Mouse (Mus musculus): Measurements from ENCODE around the gene Olfr1284. TPM values are rescaled to one million over a fixed set of nuclear protein-coding genes. Genes with fewer than 3 reads are reported as not detected.
"Not testable (repeated sequence)": the region's sequence is repeated elsewhere in the genome, so short reads cannot be mapped to it uniquely, and the experiment has no call there.

The Olfr1284 gene
- polyA plus RNA-seq (2015; fragmentation: Nextera tagmentation; extraction: Ambion mirVana), result not detected in 2 replicates

DNA sequence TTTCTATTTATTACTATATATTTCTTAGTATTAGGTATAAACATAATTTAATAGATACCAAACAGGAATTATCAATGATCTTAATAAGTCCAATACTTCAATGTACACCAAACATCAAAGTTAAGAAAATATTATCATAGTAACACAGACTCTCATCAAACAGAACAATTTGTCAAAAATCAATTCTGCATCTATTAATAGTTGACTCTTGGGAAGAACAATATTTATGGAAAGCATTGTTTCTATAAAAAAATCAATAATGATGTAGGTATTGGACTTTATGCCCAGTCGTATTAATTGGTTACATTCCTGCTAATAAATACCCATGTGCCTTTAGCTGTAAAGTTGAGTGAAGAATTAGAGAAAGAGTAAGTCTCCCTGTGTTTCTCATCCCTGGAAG lies at the start of gene Olfr1284:
Gene Olfr1284 (plus strand): TSS at position 301 of the 400 bp plus-strand sequence.
- no peak within 1 kb of the TSS for H3K4me2 ChIP-seq (ENCODE audit: low read depth, low read length)
- H3K27me3 ChIP-seq (replicated peaks; ENCODE audit: control insufficient read depth, insufficient read depth, low read length), result no peaks in the 10 kb centered on the region
- ATAC-seq, result no peak
- H3K36me3 ChIP-seq (ENCODE audit: control insufficient read depth, insufficient read depth, low read length), result no peaks in the 10 kb centered on the region
- no peak within 1 kb of the TSS for H3K27ac ChIP-seq (ENCODE audit: low read length)
- H3K9me3 ChIP-seq (ENCODE audit: control insufficient read depth, low read length), result no peaks in the 10 kb centered on the region
- no peak within 1 kb of the TSS for H3K4me3 ChIP-seq (ENCODE audit: low read length)
- no peaks in the 10 kb centered on the region for H3K4me1 ChIP-seq (ENCODE audit: control insufficient read depth, insufficient read depth, low read length)
- WGBS, result 95% methylated on average over 1 of the region's 1 CpGs
- no peak within 1 kb of the TSS for H3K9ac ChIP-seq (ENCODE audit: low read depth, low read length)

DNA sequence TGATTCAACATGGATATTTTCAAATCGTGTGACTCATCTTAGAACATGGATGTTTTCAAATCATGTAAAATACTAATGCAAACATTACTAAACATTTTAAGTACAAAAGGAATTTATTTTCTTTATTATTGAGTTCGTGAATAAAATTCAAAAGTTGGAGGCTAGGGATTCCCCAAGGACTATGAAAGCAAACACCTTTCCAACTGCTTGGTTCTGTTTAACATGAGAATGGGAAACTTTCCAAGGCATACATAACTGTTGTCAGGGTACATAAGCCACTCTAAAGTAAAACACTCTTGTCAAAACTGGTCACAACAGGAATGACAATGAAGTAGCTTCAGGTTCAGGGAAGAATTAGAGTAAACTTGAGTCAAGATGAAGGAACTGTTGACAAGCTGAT lies 49.1 kb upstream of the Olfr1284 start, which contains the start of gene Olfr1281:
Gene Olfr1281 (plus strand): TSS at position 301 of the 400 bp plus-strand sequence.
- no peaks in the 10 kb centered on the region for H3K4me1 ChIP-seq (ENCODE audit: control insufficient read depth, insufficient read depth, low read length)
- WGBS, result 75% methylated on average over 2 of the region's 2 CpGs
- no peaks in the 10 kb centered on the region for H3K27me3 ChIP-seq (replicated peaks; ENCODE audit: control insufficient read depth, insufficient read depth, low read length)
- no peak within 1 kb of the TSS for H3K9ac ChIP-seq (ENCODE audit: low read depth, low read length)
- H3K27ac ChIP-seq (ENCODE audit: low read length), result no peak within 1 kb of the TSS
- ATAC-seq, result no peak
- no peak within 1 kb of the TSS for H3K4me3 ChIP-seq (ENCODE audit: low read length)
- H3K36me3 ChIP-seq (ENCODE audit: control insufficient read depth, insufficient read depth, low read length), result no peaks in the 10 kb centered on the region
- H3K4me2 ChIP-seq (ENCODE audit: low read depth, low read length), result no peak within 1 kb of the TSS
- no peaks in the 10 kb centered on the region for H3K9me3 ChIP-seq (ENCODE audit: control insufficient read depth, low read length)

GRCm38 (mm10) chr2:111333721-111334120 lies 41.6 kb upstream of the Olfr1284 start:
- H3K27ac ChIP-seq (ENCODE audit: low read length); H3K27me3 ChIP-seq (replicated peaks; ENCODE audit: control insufficient read depth, insufficient read depth, low read length); H3K9me3 ChIP-seq (ENCODE audit: control insufficient read depth, low read length); ATAC-seq; H3K4me1 ChIP-seq (ENCODE audit: control insufficient read depth, insufficient read depth, low read length); H3K4me2 ChIP-seq (ENCODE audit: low read depth, low read length); H3K9ac ChIP-seq (ENCODE audit: low read depth, low read length); H3K36me3 ChIP-seq (ENCODE audit: control insufficient read depth, insufficient read depth, low read length); H3K4me3 ChIP-seq (ENCODE audit: low read length): not testable (repeated sequence)
- 88% methylated on average over 5 of the region's 5 CpGs for WGBS

- ATAC-seq, result no peak
- no peak within 1 kb of the TSS for H3K9ac ChIP-seq (ENCODE audit: low read depth, low read length)
- no peak within 1 kb of the TSS for H3K4me3 ChIP-seq (ENCODE audit: low read length)
- no peaks in the 10 kb centered on the region for H3K9me3 ChIP-seq (ENCODE audit: control insufficient read depth, low read length)
- no peaks in the 10 kb centered on the region for H3K36me3 ChIP-seq (ENCODE audit: control insufficient read depth, insufficient read depth, low read length)
- no peak within 1 kb of the TSS for H3K27ac ChIP-seq (ENCODE audit: low read length)
- no peaks in the 10 kb centered on the region for H3K4me1 ChIP-seq (ENCODE audit: control insufficient read depth, insufficient read depth, low read length)
- 77% methylated on average over 2 of the region's 2 CpGs for WGBS
- no peaks in the 10 kb centered on the region for H3K27me3 ChIP-seq (replicated peaks; ENCODE audit: control insufficient read depth, insufficient read depth, low read length)
- no peak within 1 kb of the TSS for H3K4me2 ChIP-seq (ENCODE audit: low read depth, low read length)
These were observed 39.3 kb upstream of the Olfr1284 start, which contains the start of gene Olfr1282 for GRCm38 (mm10) chr2:111335976-111336375. Gene Olfr1282, minus strand, starts transcription at chr2:111336076.

DNA sequence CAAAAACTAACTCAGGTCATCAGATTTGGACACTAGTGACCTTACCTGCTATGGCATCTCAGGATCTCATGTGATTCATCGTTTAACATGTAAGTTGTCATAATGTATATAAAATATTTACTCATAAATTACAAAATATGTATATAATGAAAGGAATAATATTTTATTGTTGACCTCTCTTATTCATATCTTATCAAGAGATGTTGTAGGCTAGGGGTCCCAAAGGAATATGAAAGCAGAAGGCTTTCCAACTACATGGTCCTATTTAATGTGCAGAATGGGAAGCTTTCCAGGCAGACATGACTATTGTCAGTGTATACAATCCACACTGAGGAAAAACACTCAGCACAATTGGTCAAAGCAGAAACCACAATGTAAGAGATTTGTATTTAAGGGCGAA lies 8.8 kb upstream of the Olfr1284 start, which contains the start of gene Olfr1283:
Gene Olfr1283 (plus strand): TSS at position 301 of the 400 bp plus-strand sequence.
- no peak within 1 kb of the TSS for H3K4me3 ChIP-seq (ENCODE audit: low read length)
- no peak for ATAC-seq
- no peaks in the 10 kb centered on the region for H3K27me3 ChIP-seq (replicated peaks; ENCODE audit: control insufficient read depth, insufficient read depth, low read length)
- H3K27ac ChIP-seq (ENCODE audit: low read length), result no peak within 1 kb of the TSS
- H3K9ac ChIP-seq (ENCODE audit: low read depth, low read length), result no peak within 1 kb of the TSS
- no peak within 1 kb of the TSS for H3K4me2 ChIP-seq (ENCODE audit: low read depth, low read length)
- WGBS, result 78% methylated on average over 2 of the region's 2 CpGs
- no peaks in the 10 kb centered on the region for H3K36me3 ChIP-seq (ENCODE audit: control insufficient read depth, insufficient read depth, low read length)
- H3K4me1 ChIP-seq (ENCODE audit: control insufficient read depth, insufficient read depth, low read length), result no peaks in the 10 kb centered on the region
- H3K9me3 ChIP-seq (ENCODE audit: control insufficient read depth, low read length), result no peaks in the 10 kb centered on the region

- Histone ChIP-seq H3K27me3 (replicated peaks; ENCODE audit: control insufficient read depth, insufficient read depth, low read length) (no peaks in the 10 kb centered on the region), H3K27ac (ENCODE audit: low read length) (no peak within 1 kb of the TSS), H3K4me3 (ENCODE audit: low read length) (no peak within 1 kb of the TSS), H3K9ac (ENCODE audit: low read depth, low read length) (no peak within 1 kb of the TSS), H3K9me3 (ENCODE audit: control insufficient read depth, low read length) (no peaks in the 10 kb centered on the region), H3K36me3 (ENCODE audit: control insufficient read depth, insufficient read depth, low read length) (no peaks in the 10 kb centered on the region), H3K4me2 (ENCODE audit: low read depth, low read length) (no peak within 1 kb of the TSS), H3K4me1 (ENCODE audit: control insufficient read depth, insufficient read depth, low read length) (no peaks in the 10 kb centered on the region)
- WGBS, result 60% methylated on average over 1 of the region's 1 CpGs
- no peak for ATAC-seq
These were observed 47.6 kb downstream of the Olfr1284 start, which contains the start of gene Olfr1286 for GRCm38 (mm10) chr2:111422931-111423330. Gene Olfr1286, minus strand, starts transcription at chr2:111423115.

Other genes with a start within 250 kb of the Olfr1284 start
- not detected in 2 replicates for gene Gm15130, start 222.6 kb upstream of the Olfr1284 start, polyA plus RNA-seq (2015; fragmentation: Nextera tagmentation; extraction: Ambion mirVana)
- gene 4930430A15Rik, start 145.9 kb upstream of the Olfr1284 start, polyA plus RNA-seq (2015; fragmentation: Nextera tagmentation; extraction: Ambion mirVana), result not detected in 2 replicates
- gene Olfr1275, start 140.2 kb upstream of the Olfr1284 start, polyA plus RNA-seq (2015; fragmentation: Nextera tagmentation; extraction: Ambion mirVana), result not detected in 2 replicates
- gene Olfr1276, start 121.0 kb upstream of the Olfr1284 start, polyA plus RNA-seq (2015; fragmentation: Nextera tagmentation; extraction: Ambion mirVana), result not detected in 2 replicates
- not detected in 2 replicates for gene Olfr1277, start 101.4 kb upstream of the Olfr1284 start, polyA plus RNA-seq (2015; fragmentation: Nextera tagmentation; extraction: Ambion mirVana)
- gene Olfr1278, start 85.4 kb upstream of the Olfr1284 start, polyA plus RNA-seq (2015; fragmentation: Nextera tagmentation; extraction: Ambion mirVana), result not detected in 2 replicates
- gene Olfr1279, start 74.9 kb upstream of the Olfr1284 start, polyA plus RNA-seq (2015; fragmentation: Nextera tagmentation; extraction: Ambion mirVana), result not detected in 2 replicates
- not detected in 2 replicates for gene Olfr1280, start 61.5 kb upstream of the Olfr1284 start, polyA plus RNA-seq (2015; fragmentation: Nextera tagmentation; extraction: Ambion mirVana)
- gene Olfr1281, start 49.0 kb upstream of the Olfr1284 start, polyA plus RNA-seq (2015; fragmentation: Nextera tagmentation; extraction: Ambion mirVana), result not detected in 2 replicates
- not detected in 2 replicates for gene Olfr1282, start 39.4 kb upstream of the Olfr1284 start, polyA plus RNA-seq (2015; fragmentation: Nextera tagmentation; extraction: Ambion mirVana)
- not detected in 2 replicates for gene Olfr1283, start 8.7 kb upstream of the Olfr1284 start, polyA plus RNA-seq (2015; fragmentation: Nextera tagmentation; extraction: Ambion mirVana)
- gene Olfr1286, start 47.6 kb downstream of the Olfr1284 start, polyA plus RNA-seq (2015; fragmentation: Nextera tagmentation; extraction: Ambion mirVana), result not detected in 2 replicates
- not detected in 2 replicates for gene Olfr1287, start 73.6 kb downstream of the Olfr1284 start, polyA plus RNA-seq (2015; fragmentation: Nextera tagmentation; extraction: Ambion mirVana)
- not detected in 2 replicates for gene Olfr1288, start 98.6 kb downstream of the Olfr1284 start, polyA plus RNA-seq (2015; fragmentation: Nextera tagmentation; extraction: Ambion mirVana)
- not detected in 2 replicates for gene Olfr1289, start 105.3 kb downstream of the Olfr1284 start, polyA plus RNA-seq (2015; fragmentation: Nextera tagmentation; extraction: Ambion mirVana)
- gene Olfr1290, start 118.3 kb downstream of the Olfr1284 start, polyA plus RNA-seq (2015; fragmentation: Nextera tagmentation; extraction: Ambion mirVana), result not detected in 2 replicates
- not detected in 2 replicates for gene Olfr1291-ps1, start 121.7 kb downstream of the Olfr1284 start, polyA plus RNA-seq (2015; fragmentation: Nextera tagmentation; extraction: Ambion mirVana)
- not detected in 2 replicates for gene Olfr1293-ps, start 149.7 kb downstream of the Olfr1284 start, polyA plus RNA-seq (2015; fragmentation: Nextera tagmentation; extraction: Ambion mirVana)
- gene Olfr1294, start 164.8 kb downstream of the Olfr1284 start, polyA plus RNA-seq (2015; fragmentation: Nextera tagmentation; extraction: Ambion mirVana), result not detected in 2 replicates
- gene Olfr1295, start 194.2 kb downstream of the Olfr1284 start, polyA plus RNA-seq (2015; fragmentation: Nextera tagmentation; extraction: Ambion mirVana), result not detected in 2 replicates

Measured in intestine, embryonic 16.5 days (tissue).